In the genomic region with DNA sequence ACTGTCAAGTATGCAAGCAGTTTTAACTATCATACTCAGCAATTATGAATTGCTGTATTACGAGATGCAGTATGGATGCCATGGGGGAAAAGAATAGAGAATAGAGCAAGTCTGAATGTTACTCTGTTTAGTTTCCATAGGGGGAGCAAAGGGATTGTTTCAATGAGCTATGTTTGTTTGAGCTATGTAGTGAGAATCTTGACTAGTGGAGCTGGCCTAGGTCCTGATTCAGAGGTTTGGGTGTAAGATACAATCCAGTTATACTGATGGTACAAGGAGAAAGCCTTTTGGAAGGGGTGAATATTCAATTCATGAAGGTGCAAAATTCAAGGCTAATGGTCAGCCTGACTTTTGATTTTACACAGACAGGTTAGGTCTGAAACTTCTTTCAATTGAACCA, we compare ENCODE assay signal across 12 mouse cellular contexts. TPM values are rescaled to one million over a fixed set of nuclear protein-coding genes. Genes with fewer than 3 reads are reported as not detected.
DNase-seq lines count a peak whose midpoint lies in the region; TF ChIP-seq lines count a peak whose summit lies in the region.
"Had no signal": no experiment of that assay in that cellular context is flagged by ENCODE, and none has a peak within 500 bp of the region (broad histone marks: within the 10 kb centered on the region; RNA-seq: fewer than 3 reads in every experiment).

No protein-coding gene starts in this region.

- H3K4me1 ChIP-seq in MEL (ENCODE audit: control insufficient read depth in 1 of 2, insufficient read depth in 2 of 2, low read length in 2 of 2), result no peaks in the 10 kb centered on the region
- H3K4me1 ChIP-seq: heart, embryonic 15.5 days; liver, embryonic 13.5 days had no signal

- no peak for TF ChIP-seq EP300 in MEL (IDR thresholded peaks at IDR 0.05; ENCODE audit: low read depth in 1 of 2, low read length in 2 of 2)

- H3K27ac ChIP-seq in MEL (ENCODE audit: control insufficient read depth, low read depth, low read length), result no peak overlapping the region
- H3K27ac ChIP-seq: heart, embryonic 15.5 days; liver, embryonic 13.5 days had no signal

- no peaks in the 10 kb centered on the region for H3K9me3 ChIP-seq in MEL (replicated peaks; ENCODE audit: insufficient read depth, low read length)
- H3K9me3 ChIP-seq: heart, embryonic 15.5 days; liver, embryonic 13.5 days had no signal

- TF ChIP-seq CTCF in MEL (IDR thresholded peaks at IDR 0.05 in 2 of 3, conservative IDR thresholded peaks at IDR 0.05 in 1 of 3; ENCODE audit: control insufficient read depth in 1 of 3, insufficient read depth in 1 of 3, low read depth in 2 of 3, low read length in 3 of 3, poor library complexity in 1 of 3, severe bottlenecking in 1 of 3), result peak in 1 of 3 experiments; percentile 9; a peak in 1 of 6 replicates

- H3K27me3 ChIP-seq in MEL (ENCODE audit: control insufficient read depth in 1 of 2, insufficient read depth in 2 of 2, low read length in 2 of 2), result no peaks in the 10 kb centered on the region
- H3K27me3 ChIP-seq: heart, embryonic 15.5 days; liver, embryonic 13.5 days had no signal

- DNase-seq in kidney, postnatal 10 days, result peak; percentile 5
- no peak for DNase-seq in kidney, postnatal 36 days
- peak; percentile 52 for DNase-seq in MEL (ENCODE audit: low read depth, low spot score)
- peak; percentile 30 for DNase-seq in embryo, embryonic 11.5 days (ENCODE audit: low read depth, low spot score)
- DNase-seq in retina, postnatal 1 day, result peak; percentile 12
- DNase-seq in frontal cortex, adult 2 months (ENCODE audit: extremely low spot score in 1 of 2, low spot score in 1 of 2), result no peak
- no peak for DNase-seq in spleen, postnatal 10 days (ENCODE audit: low spot score in 2 of 2)
- DNase-seq: cerebellum, adult 8-10 months; kidney, postnatal 25 days; liver, embryonic 13.5 days; lung, postnatal 36 days had no signal

- no peaks in the 10 kb centered on the region for H3K36me3 ChIP-seq in MEL (ENCODE audit: control insufficient read depth in 1 of 2, insufficient read depth in 2 of 2, low read length in 2 of 2)
- H3K36me3 ChIP-seq: heart, embryonic 15.5 days; liver, embryonic 13.5 days had no signal

- H3K4me3 ChIP-seq in MEL (ENCODE audit: control insufficient read depth in 1 of 2, insufficient read depth in 1 of 2, low read depth in 2 of 2, low read length in 2 of 2), result no peak overlapping the region
- H3K4me3 ChIP-seq: heart, embryonic 15.5 days; liver, embryonic 13.5 days had no signal

- peak; percentile 28 for TF ChIP-seq RAD21 in MEL (IDR thresholded peaks at IDR 0.05; ENCODE audit: low read depth, low read length)

- TF ChIP-seq POLR2A in MEL (IDR thresholded peaks at IDR 0.05; ENCODE audit: control insufficient read depth in 1 of 2, insufficient read depth in 1 of 2, low read depth in 1 of 2, low read length in 2 of 2, poor library complexity in 1 of 2), result no peak

- H3K79me2 ChIP-seq in MEL (ENCODE audit: control insufficient read depth, insufficient read depth, low read length, poor library complexity), result no peaks in the 10 kb centered on the region

- no peak overlapping the region for H3K9ac ChIP-seq in MEL (ENCODE audit: control insufficient read depth, low read depth, low read length, poor library complexity, severe bottlenecking)
- H3K9ac ChIP-seq: heart, embryonic 15.5 days; liver, embryonic 13.5 days had no signal

TF ChIP-seq in MEL, 35 proteins besides CTCF, POLR2A, EP300 and RAD21:
- TF ChIP-seq TAL1 (IDR thresholded peaks at IDR 0.05; ENCODE audit: low read length), result no peak
- TF ChIP-seq ZC3H11A (IDR thresholded peaks at IDR 0.05; ENCODE audit: low read depth, low read length), result 0 out of 2 replicates have a peak, but pooled peaks have one; percentile 1

RNA-seq across cellular contexts. Expression of a gene that starts 45.1 kb away (rescaled TPM):
- total RNA-seq in MEL (2012; rRNA removed), result not detected in 2 replicates
- 1 to 10 TPM in 1 of 2 experiments, not detected in 1; 2.1 TPM for polyA plus RNA-seq in MEL (2012; ENCODE audit: insufficient read depth in 1 of 2, insufficient read length in 2 of 2, low read depth in 1 of 2, low replicate concordance in 2 of 2, missing spikeins in 1 of 2)
- 16.2 and 20.2 TPM in 2 replicates for polyA plus RNA-seq in frontal cortex, adult 2 months (2012; rRNA removed)

Comparison
In these comparisons a context has a peak if more than half of its experiments do, and no peak if none do; other contexts are left out.
1. DNase-seq: peak in kidney, postnatal 10 days (single experiment), MEL (single experiment), embryo, embryonic 11.5 days (single experiment) and retina, postnatal 1 day (single experiment); none in kidney, postnatal 36 days (0 of 2), frontal cortex, adult 2 months (0 of 2) and spleen, postnatal 10 days (0 of 2).